Mouse (Mus musculus) skeletal muscle tissue, adult 2 months (tissue): ENCODE results near the gene Cdk13.
A peak's percentile ranks its signal among the peaks of the same experiment; 100 is the strongest.

Experiments used
- DNase-seq: peaks from one replicate; pipeline ENCODE4 v3.0.0-alpha.2; 2012; ENCODE audit warnings: low read depth, low spot score

Cdk13 gene

GRCm38 (mm10) chr13:17804909-17805613 lies at the start of gene Cdk13:
Cdk13 (minus strand) TSS chr13:17805097.
- peak; percentile 97 for DNase-seq

DNA sequence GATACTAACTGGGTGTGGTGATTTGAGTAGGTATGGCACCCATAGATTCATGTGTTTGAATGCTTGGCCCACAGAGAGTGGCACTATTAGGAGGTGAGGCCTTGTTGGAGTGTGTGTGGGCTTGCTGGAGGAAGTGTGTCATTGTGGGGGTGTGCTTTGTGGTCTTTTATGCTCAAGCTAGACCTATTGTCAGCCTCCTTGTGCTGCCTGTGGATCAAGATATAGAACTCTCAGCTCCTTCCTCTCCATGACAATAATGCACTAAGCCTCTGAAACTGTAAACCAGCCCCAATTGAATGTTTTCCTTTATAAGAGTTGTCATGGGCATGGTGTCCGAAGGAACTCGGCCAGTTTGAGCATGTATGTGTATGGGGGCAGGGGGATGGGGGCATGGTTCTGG lies 38.4 kb upstream of the Cdk13 start:
- DNase-seq: no peak

GRCm38 (mm10) chr13:17842756-17843155 lies 37.9 kb upstream of the Cdk13 start:
- DNase-seq: no peak

- DNase-seq: no peak
These were observed 34.2 kb upstream of the Cdk13 start for GRCm38 (mm10) chr13:17839137-17839536.

DNA sequence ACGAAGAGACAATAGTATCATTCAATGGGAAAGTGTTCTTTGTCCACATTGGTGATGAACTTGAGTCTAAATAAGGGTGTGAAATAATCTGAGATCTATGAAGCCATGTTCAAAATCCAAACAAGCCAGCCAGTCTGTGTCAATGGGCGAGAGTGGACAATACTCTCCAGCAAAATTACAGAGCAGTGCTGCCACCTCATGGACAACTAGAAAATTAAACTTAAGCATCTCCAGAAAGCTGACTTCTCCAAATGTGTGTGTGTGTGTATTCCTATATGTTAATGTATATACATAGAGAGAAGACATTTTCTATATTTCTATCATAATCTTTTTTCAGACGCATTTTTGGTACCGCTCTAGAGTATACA lies 33.6 kb upstream of the Cdk13 start:
- DNase-seq: peak; percentile 26

DNA sequence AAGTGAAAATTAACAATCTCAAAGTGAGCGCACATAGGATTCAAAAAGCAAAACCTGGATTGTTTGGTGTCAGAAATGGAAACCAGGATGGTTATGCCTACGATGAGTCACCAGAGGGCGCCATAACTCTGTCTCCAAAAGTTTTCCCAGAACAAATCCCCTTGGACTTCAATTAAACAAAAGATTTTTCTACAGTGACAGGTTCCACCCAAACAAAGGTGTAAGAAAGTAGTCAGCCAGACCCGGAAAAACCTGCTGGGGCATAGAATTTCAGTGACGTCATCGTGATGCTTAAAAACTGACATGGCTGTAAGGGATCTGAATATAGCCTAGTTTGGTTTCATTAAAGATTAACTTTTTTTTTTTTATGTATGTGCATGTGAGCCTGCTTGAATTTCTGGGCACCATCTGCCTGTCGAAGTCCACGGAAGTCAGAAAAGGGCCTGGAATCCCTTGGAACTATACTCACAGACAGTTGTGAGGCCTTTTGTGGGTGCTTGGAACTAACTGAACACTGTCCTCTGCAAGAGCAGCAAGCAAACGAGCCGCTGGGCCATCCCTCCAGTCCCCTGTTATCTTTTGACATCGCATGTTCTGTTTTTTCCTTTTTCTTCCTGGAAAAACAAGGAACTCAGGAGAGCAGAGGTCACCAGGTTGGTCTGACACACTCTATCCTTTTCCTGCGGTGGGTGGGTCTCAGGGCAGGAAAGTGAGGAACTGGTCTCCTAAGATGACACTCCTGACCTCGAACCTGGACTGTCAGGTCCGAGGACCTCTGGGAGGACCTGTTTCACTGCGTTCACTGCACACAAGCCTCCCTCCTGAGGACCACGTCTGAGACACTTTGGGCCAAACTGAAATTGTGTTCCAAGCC lies 33.0 kb upstream of the Cdk13 start:
- DNase-seq: no peak

DNA sequence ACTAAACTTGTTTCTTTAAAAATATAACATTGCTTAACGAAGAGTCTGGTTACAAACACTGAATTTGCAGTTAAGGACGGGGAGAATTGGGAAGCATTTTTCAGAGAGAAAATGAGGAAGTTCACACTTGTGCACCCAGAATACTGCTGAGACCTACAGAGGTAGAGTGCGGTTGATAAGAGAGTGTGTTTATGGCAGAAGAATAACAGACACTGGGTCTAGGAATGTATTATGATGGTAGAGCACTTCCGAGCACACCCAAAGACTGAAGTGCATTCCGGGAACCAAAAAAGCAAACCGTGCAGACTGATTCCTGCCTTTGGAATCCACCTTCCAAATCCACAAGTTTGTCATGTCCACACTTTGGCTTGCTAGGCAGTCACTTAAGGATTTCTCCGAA lies 31.9 kb upstream of the Cdk13 start:
- DNase-seq: no peak

DNA sequence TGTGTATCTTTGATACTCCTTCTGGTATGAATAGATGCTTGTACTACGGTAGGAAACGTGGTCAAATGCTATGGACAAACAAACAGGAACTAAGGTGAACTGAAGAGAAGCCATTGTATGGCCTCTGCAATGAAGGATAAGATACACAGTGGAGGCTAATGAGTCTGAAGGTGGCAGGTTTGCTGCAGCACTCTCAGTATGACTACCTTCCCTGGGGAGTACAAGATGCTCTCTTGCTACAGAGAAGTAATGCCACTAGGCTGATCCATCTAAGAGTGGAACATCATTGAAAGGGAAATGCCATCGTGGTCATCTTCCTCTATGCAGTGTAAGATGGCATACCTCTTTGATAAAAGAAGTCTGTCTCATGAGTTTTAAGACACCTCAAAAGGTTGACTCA lies 28.0 kb upstream of the Cdk13 start:
- DNase-seq: no peak

DNA sequence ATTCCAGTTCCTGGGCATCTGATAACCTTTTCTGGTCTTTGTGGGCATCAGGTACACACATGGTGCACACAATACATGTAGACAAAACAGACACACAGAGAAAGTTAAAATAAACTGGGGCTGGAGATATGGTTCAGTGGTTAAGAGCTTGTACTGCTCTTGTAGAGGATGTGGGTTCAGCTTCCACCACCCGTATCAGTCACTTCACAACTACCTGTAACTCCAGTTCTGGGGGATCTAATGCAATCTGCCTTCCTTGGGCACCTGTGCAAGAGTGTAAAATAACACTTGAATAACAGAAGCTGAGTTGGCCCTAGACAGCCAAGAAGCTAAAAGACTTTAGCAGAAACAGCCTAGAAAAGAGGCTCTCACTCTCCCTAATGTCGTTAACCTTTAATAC lies 12.3 kb upstream of the Cdk13 start:
- no peak for DNase-seq

- no peak for DNase-seq
These were observed 698 bp upstream of the Cdk13 start for GRCm38 (mm10) chr13:17805614-17805975.

DNA sequence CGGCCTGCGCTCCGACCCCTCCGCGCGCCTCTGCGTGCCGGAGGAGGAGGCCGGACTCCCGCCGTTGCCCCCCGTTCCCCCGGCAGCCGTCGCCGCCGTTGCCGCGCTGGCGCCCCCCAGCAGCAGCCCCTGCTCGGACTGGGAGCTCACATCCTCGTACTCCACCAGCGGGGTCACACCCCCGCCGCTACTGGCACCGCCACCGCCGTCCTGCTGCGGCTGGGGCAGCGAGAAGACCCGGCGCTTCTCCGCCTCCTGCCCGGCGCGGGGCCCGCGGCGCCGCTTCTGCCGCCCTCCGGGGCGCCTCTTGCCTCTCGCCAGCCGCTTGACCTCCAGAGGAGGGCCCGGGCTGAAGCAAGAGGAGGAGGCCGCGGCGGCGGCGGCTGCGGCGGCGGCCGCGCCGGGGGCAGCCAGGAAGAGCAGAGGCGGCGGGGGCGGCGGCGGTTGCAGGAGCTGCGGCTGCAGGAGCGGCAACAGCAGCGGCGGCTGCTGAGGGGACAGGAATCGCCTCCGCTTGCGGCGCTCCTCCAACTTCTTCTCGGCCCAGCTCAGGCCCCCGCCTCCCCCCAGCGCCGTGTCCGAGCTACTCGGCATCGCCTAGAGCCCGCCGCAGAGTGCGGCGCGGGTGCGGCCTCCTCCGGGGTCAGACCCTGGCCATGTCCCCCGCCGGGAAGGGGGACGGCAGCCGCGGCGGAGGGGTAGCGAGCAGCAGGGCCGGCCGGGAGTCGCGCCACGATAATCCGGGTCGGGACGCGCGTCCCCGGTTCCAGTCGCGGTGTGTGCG lies 647 bp downstream of the Cdk13 start:
- DNase-seq: peak; percentile 6

DNA sequence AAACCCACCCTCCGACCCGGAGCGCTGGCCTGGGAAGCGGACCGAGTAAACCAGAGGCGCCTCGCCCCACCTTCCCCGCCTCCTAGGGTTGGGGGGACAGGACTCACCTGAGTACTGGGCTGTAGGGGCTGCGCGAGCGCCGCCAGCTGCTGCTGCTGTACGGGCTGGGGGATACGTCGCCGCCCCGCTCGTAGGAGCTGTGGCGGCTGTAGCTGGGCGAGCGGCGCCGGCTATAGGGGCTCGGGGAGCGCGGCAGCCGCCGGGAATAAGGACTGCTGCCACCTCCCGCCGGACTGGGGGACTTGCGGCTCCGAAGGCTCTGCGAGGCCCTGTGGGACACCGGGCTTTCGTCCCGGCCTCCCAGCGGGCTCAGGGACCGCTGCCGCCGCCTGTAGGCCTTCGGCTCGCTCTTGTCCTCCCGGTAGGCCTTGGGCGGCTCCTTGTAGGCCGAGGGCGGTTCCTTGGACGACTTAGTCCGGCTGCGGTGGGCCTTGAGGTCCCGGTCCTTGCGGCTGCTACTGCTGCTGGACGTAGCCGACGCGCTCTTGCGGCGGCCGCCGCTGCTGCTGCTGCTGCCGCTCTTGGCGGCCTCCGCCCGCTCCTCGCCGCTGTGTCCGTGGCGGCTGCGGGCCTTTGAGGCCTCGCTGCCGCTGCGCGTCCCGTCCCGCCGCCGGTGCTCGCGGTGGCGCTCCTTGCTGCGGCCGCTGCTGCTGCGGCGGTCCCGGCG lies 1.4 kb downstream of the Cdk13 start:
- peak; percentile 65 for DNase-seq

GRCm38 (mm10) chr13:17802880-17803279 lies 2.0 kb downstream of the Cdk13 start:
- DNase-seq: no peak

- no peak for DNase-seq
These were observed 5.2 kb downstream of the Cdk13 start for GRCm38 (mm10) chr13:17799735-17800134.

GRCm38 (mm10) chr13:17795757-17796456 lies 9.0 kb downstream of the Cdk13 start:
- no peak for DNase-seq

GRCm38 (mm10) chr13:17783643-17784042 lies 21.3 kb downstream of the Cdk13 start:
- DNase-seq: peak; percentile 3

DNA sequence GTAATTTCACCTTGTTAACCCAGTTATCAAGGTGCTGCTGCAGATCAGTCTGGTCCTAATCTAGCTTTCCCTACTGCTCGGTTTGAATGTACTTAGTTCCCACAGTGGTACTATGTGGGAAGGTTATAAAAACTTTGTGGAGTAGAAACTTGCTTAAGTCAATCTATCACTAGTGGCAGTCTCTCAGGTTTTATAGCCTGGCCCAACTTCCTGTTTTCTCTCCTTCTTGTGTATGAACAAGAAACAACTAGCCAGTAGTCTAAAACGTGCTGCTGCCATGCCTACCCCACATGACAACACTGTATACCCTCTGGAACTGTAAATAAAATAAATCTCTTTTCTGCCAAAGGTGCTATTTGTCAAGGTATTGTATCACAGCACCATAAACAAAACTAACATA lies 25.0 kb downstream of the Cdk13 start:
- DNase-seq: no peak

DNA sequence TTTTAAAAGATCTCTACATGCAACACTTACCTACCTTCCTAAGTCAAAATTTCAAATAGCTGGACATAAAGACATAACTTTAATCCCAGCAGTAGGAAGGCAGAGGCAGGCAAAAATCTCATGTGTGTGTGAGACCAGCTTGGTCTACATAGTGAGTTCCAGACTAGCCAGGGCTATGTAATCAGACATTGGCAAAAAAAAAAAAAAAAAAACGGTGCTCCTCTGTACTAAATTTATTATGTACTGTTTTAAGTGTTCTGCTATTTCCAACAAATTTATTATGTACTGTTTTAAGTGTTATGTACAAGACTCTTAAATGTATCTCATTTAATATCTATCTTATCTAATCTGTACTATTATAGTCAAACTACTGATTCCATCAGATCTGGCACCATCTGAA lies 28.6 kb downstream of the Cdk13 start:
- DNase-seq: no peak

DNA sequence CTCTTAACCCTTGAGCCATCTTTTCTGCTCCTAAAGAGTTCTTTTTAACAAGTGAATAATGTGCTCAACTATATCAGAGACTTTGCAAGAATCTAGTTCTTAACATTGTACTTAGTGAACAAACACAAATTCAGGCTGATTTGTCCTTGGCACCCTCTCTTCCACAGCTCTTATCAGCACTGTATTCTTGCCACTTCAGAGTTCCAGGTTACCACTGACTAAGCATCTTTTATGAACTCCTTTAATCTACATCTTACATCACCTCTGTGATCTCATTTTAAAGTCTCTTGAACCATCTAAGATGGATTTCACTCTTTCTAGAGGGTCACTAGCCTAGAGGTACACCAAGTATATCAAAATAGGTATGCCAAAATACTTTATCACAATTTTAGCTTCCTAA lies 29.5 kb downstream of the Cdk13 start:
- no peak for DNase-seq

GRCm38 (mm10) chr13:17773112-17773511 lies 31.8 kb downstream of the Cdk13 start:
- no peak for DNase-seq

GRCm38 (mm10) chr13:17772574-17772973 lies 32.3 kb downstream of the Cdk13 start:
- DNase-seq: no peak
